Comparison of ENCODE assay signal across 25 mouse cellular contexts in genomic region chr7:91345073-91345472, GRCm38 (mm10).
"Had no signal": no experiment of that assay in that cellular context is flagged by ENCODE, and none has a peak within 500 bp of the region (broad histone marks: within the 10 kb centered on the region; RNA-seq: fewer than 3 reads in every experiment).

No protein-coding gene starts in this region.

- H3K27ac ChIP-seq: heart, adult 2 months; heart, embryonic 13.5 days; heart, embryonic 15.5 days; hindbrain, embryonic 13.5 days; hindbrain, embryonic 15.5 days; hindbrain, postnatal 0 days; kidney, embryonic 15.5 days; kidney, postnatal 0 days; limb, embryonic 13.5 days; limb, embryonic 15.5 days; liver, embryonic 15.5 days had no signal

- DNase-seq: gastrocnemius, postnatal 14 days; gastrocnemius, postnatal 36 days; heart, adult 11 months; heart, adult 2 months; heart, postnatal 14 days; heart, postnatal 36 days; kidney, adult 11 months; kidney, adult 2 months; kidney, adult 9 months; kidney, postnatal 14 days; kidney, postnatal 36 days; layer of hippocampus, postnatal 36 days; left cerebral cortex, postnatal 4 days had no signal

- H3K27me3 ChIP-seq: heart, embryonic 13.5 days; heart, embryonic 15.5 days; hindbrain, embryonic 13.5 days; hindbrain, embryonic 15.5 days; kidney, embryonic 15.5 days; limb, embryonic 13.5 days; limb, embryonic 15.5 days; liver, embryonic 15.5 days had no signal

- H3K9ac ChIP-seq: heart, embryonic 13.5 days; heart, embryonic 15.5 days; hindbrain, embryonic 13.5 days; hindbrain, embryonic 15.5 days; kidney, embryonic 15.5 days; limb, embryonic 13.5 days; limb, embryonic 15.5 days; liver, embryonic 15.5 days had no signal

- H3K4me2 ChIP-seq: heart, embryonic 11.5 days; heart, embryonic 13.5 days; heart, embryonic 15.5 days; hindbrain, embryonic 13.5 days; hindbrain, embryonic 15.5 days; kidney, embryonic 15.5 days; limb, embryonic 13.5 days; limb, embryonic 15.5 days; liver, embryonic 15.5 days had no signal

- H3K4me1 ChIP-seq: heart, embryonic 13.5 days; heart, embryonic 15.5 days; hindbrain, embryonic 13.5 days; hindbrain, embryonic 15.5 days; kidney, embryonic 15.5 days; limb, embryonic 13.5 days; limb, embryonic 15.5 days; liver, embryonic 15.5 days had no signal

- H3K36me3 ChIP-seq: heart, embryonic 13.5 days; heart, embryonic 15.5 days; hindbrain, embryonic 13.5 days; hindbrain, embryonic 15.5 days; kidney, embryonic 15.5 days; limb, embryonic 13.5 days; limb, embryonic 15.5 days; liver, embryonic 15.5 days had no signal

- H3K4me3 ChIP-seq: heart, adult 2 months; heart, embryonic 13.5 days; heart, embryonic 15.5 days; hindbrain, embryonic 13.5 days; hindbrain, embryonic 15.5 days; kidney, embryonic 15.5 days; limb, embryonic 13.5 days; limb, embryonic 15.5 days; liver, embryonic 15.5 days had no signal

- ATAC-seq: hindbrain, postnatal 0 days; intestine, embryonic 16.5 days had no signal

- H3K9me3 ChIP-seq: heart, embryonic 13.5 days; heart, embryonic 15.5 days; hindbrain, embryonic 13.5 days; hindbrain, embryonic 15.5 days; kidney, embryonic 15.5 days; limb, embryonic 13.5 days; limb, embryonic 15.5 days; liver, embryonic 15.5 days had no signal
